Mouse (Mus musculus): ENCODE data around the gene Atp6v1f. TPM values are rescaled to one million over a fixed set of nuclear protein-coding genes. Genes with fewer than 3 reads are reported as not detected.

Atp6v1f gene
- 64.0 and 358 TPM in 2 replicates for polyA plus RNA-seq (2012; ENCODE audit: low replicate concordance)

GRCm38 (mm10) chr6:29467583-29468354 is at the start of gene Atp6v1f:
Gene Atp6v1f (plus strand): TSS chr6:29467718.

GRCm38 (mm10) chr6:29433038-29433803 is 34.3 kb upstream of the Atp6v1f start, which contains the start of gene Flnc:
Gene Flnc (plus strand): TSS chr6:29433256.

DNA sequence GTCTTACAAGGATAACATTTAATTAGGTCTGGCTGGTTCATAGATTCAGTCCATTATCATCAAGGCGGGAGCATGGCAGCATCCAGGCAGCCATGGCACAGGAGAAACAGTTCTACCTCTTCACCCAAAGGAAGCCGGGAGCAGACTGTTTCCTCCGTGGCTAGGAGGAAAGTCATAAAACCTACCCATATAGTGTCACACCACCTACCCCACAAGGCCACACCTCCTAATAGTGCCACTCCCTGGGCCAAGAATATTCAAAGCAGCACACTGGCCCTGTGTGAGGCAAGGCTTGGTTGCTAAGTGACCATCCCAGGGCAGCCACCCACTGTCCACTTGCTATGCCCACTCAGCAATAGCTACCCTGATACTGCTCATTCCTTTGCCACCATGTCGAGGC is 3.6 kb downstream of the Atp6v1f start, which contains the start of gene Atp6v1fnb:
Gene Atp6v1fnb, plus strand, starts transcription at position 301 of the 400 bp plus-strand sequence.

DNA sequence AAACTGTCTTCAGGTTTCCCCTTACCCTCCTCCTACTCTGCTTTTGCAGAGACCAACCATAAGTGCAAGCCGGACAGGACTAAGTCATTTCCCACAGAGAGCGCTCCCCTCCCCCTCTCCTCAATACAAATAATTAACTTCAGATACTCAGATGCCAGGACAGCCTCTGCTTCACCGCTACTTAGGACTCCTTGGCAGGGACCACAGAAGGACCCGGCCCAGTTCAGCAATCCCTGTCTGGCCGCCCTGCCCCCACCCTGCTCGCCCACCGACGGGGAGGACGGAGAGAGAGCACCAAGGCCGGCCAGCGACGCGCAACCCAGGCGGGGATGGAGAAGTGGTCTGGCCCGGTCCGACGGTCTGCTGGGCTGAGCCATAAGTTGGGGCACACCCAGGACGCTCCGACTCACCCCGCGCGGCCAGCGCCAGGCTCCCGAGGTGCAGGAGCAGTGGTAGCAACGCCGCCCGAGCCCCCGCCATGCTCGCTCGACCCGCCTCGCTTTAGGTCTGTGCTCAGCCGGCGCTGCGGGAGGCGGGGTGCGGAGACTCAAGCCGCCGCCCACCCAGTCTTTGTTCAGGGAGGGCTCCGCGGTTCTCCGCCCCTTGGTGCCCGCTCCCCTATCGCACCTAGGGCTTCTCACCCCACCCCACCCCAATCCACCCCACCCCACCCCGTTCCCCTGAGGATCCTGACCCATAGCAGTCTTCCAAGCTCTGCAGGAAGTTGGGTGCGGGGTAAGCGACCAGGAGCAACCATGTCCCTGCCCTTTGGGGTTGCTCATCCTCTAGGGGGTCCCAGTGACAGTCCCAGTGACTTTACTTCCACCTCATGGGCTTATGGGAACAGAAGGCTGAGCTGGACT is 40.2 kb downstream of the Atp6v1f start, which contains the start of gene Kcp:
Gene Kcp, minus strand, starts transcription at position 506 of the 863 bp plus-strand sequence.

Other genes starting within 250 kb of the Atp6v1f start
- 22.1 and 32.0 TPM in 2 replicates for gene Hilpda, start 195.2 kb upstream of the Atp6v1f start, polyA plus RNA-seq (2012; ENCODE audit: low replicate concordance)
- gene Fam71f2, start 188.1 kb upstream of the Atp6v1f start, polyA plus RNA-seq (2012; ENCODE audit: low replicate concordance): 0.24 TPM in 1 of 2 replicates, not detected in the other
- gene Fam71f1, start 148.6 kb upstream of the Atp6v1f start, polyA plus RNA-seq (2012; ENCODE audit: low replicate concordance): not detected in 2 replicates
- gene Calu, start 119.6 kb upstream of the Atp6v1f start, polyA plus RNA-seq (2012; ENCODE audit: low replicate concordance): 4.2 and 22.3 TPM in 2 replicates
- gene Opn1sw, start 79.2 kb upstream of the Atp6v1f start, polyA plus RNA-seq (2012; ENCODE audit: low replicate concordance): not detected in 2 replicates
- gene Ccdc136, start 71.4 kb upstream of the Atp6v1f start, polyA plus RNA-seq (2012; ENCODE audit: low replicate concordance): 0.17 and 0.56 TPM in 2 replicates
- gene Flnc, start 34.5 kb upstream of the Atp6v1f start, polyA plus RNA-seq (2012; ENCODE audit: low replicate concordance): 0.05 TPM in 1 of 2 replicates, not detected in the other
- not detected in 2 replicates for gene Atp6v1fnb, start 3.7 kb downstream of the Atp6v1f start, polyA plus RNA-seq (2012; ENCODE audit: low replicate concordance)
- gene Kcp, start 40.2 kb downstream of the Atp6v1f start, polyA plus RNA-seq (2012; ENCODE audit: low replicate concordance): 0.47 and 0.99 TPM in 2 replicates
- gene Irf5, start 58.9 kb downstream of the Atp6v1f start, polyA plus RNA-seq (2012; ENCODE audit: low replicate concordance): 146 and 322 TPM in 2 replicates
- 24.2 and 33.8 TPM in 2 replicates for gene Tnpo3, start 142.2 kb downstream of the Atp6v1f start, polyA plus RNA-seq (2012; ENCODE audit: low replicate concordance)
- 8.7 and 41.4 TPM in 2 replicates for gene Tspan33, start 226.5 kb downstream of the Atp6v1f start, polyA plus RNA-seq (2012; ENCODE audit: low replicate concordance)